Mouse (Mus musculus): ENCODE data around the gene Ercc2.

Gene Ercc2

DNA sequence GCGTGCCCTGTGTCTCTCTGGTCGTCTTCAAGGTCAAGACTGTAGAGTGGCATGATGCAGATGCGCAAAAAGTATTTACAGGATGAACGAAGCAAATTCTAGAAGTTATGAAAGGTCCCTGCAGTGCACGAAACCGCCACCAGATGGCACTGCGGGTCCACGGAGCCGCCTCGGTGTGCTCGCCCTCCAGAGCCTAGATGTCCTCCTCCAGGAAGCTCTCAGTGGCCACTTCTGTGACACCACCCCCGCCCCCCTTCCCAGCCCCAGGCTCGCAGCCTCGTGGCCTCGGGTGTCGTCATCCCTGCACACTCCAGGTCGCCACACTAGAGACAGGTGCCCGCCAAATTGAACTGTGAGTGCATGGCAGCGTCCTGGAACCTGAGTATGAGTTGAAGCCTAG is 23.6 kb downstream of the Ercc2 start:
- peak; percentile 95 for DNase-seq (ENCODE audit: low spot score)

DNA sequence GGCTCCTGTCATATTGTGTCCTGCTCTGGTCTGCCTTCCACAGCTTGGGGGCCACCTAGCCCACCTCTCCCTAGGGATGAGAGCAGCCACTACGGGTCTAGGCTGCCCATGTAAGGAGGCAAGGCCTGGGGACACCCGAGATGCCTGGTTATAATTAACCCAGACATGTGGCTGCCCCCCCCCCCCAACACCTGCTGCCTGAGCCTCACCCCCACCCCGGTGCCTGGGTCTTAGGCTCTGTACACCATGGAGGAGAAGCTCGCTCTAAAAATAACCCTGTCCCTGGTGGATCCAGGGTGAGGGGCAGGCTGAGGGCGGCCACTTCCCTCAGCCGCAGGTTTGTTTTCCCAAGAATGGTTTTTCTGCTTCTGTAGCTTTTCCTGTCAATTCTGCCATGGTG is 27.9 kb downstream of the Ercc2 start:
- DNase-seq (ENCODE audit: low spot score), result no peak

- peak; percentile 69 for DNase-seq (ENCODE audit: low spot score)
These were observed 29.0 kb downstream of the Ercc2 start for GRCm38 (mm10) chr7:19410766-19411344.

- DNase-seq (ENCODE audit: low spot score), result no peak
These were observed 30.0 kb downstream of the Ercc2 start for GRCm38 (mm10) chr7:19411783-19412182.

GRCm38 (mm10) chr7:19413525-19413924 is 31.7 kb downstream of the Ercc2 start:
- no peak for DNase-seq (ENCODE audit: low spot score)

DNA sequence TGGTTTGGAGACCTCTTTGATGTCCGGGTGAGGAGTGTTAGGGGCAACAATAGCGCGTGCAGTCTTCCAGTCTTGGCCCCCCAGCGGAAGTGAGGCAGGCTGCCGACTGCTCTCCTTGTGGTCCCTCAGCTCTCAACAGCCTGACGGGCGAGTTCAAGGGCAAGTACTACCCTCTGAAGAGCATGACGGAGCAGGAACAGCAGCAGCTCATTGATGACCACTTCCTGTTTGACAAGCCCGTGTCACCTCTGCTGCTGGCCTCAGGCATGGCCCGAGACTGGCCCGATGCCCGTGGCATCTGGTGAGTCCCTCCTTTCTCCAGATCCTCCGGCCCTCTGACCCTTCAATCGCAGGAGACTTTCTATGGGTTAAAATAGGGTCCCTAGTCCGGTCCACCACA is 34.8 kb downstream of the Ercc2 start:
- no peak for DNase-seq (ENCODE audit: low spot score)

- no peak for DNase-seq (ENCODE audit: low spot score)
These were observed 38.3 kb downstream of the Ercc2 start for GRCm38 (mm10) chr7:19420121-19420520.

DNA sequence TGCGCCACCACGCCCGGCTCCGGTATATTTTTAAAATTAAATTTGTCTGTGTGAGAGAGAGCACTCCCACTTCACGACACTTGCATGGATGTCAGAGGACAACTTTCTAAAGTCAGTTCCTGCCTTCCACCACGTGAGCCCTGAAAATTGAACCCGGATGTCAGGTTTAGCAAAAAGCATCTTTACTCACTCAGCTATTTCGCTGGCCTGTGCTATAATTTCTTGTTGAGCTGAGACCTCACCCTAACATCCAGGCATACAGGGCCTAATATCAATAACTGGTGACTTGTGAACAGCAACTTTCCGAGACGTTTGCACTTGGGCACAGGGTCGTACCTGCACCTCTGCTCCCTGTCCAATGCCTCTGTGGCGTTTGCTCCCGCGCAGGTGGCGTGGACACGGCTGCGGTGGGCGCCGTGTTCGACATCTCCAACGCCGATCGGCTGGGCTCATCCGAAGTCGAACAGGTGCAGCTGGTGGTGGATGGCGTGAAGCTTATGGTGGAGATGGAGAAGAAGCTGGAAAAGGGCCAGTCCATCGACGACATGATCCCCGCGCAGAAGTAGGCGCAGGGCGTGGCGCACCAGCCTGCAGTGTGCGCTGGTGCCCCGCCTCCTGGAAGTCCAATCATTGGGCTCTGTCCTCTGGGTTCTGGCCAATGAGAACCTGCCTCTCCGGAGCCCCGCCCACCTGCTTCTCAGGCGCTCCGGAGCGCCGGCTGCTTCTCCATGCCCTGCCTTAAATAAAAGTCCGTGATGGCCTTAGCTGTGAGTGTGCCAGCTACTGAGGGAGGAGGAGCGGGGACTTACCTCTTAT is 39.2 kb downstream of the Ercc2 start:
- DNase-seq (ENCODE audit: low spot score), result peak; percentile 95

DNA sequence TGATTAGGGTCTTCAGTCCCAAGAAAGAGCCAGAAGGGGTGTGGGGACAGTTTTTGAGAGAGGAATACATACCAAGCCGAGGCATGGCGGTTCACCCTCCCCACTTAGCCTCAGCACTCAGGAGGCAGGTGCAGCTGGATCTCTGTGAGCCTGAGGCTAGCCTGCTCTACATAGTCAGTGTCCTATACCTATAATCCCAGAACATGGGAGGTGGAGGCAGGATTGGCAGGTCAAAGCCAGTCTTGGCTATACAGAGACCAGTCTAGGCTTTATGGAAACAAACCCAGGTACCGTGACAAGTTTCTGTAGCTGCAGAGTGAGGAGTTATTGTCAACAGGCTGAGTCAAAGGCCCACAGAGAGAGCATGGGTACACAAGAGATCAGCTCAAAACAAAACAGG is 41.3 kb downstream of the Ercc2 start:
- DNase-seq (ENCODE audit: low spot score), result no peak

DNA sequence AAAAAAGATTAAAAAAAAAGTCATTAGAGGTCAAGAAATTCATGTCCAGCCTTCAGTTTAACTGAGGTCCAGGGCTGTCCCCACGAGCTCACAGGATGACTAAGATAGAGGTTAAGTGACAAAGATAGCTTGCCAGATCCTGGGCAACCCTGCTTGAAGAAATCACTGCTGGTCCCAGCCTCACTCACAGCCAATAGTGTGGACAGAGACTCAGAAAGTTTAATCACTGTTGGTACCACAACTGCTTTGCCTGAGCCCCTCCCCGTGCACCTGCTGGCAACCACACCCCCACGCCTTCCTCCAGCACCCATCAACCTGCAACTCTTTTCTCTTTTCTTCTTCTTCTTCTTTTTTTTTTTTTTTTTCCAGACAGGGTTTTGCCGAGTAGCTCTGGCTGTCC is 42.2 kb downstream of the Ercc2 start:
- no peak for DNase-seq (ENCODE audit: low spot score)

GRCm38 (mm10) chr7:19426349-19426748 is 44.5 kb downstream of the Ercc2 start:
- DNase-seq (ENCODE audit: low spot score), result no peak

GRCm38 (mm10) chr7:19426888-19427287 is 45.1 kb downstream of the Ercc2 start:
- DNase-seq (ENCODE audit: low spot score), result no peak

GRCm38 (mm10) chr7:19427999-19428650 is 46.3 kb downstream of the Ercc2 start:
- DNase-seq (ENCODE audit: low spot score), result no peak

DNA sequence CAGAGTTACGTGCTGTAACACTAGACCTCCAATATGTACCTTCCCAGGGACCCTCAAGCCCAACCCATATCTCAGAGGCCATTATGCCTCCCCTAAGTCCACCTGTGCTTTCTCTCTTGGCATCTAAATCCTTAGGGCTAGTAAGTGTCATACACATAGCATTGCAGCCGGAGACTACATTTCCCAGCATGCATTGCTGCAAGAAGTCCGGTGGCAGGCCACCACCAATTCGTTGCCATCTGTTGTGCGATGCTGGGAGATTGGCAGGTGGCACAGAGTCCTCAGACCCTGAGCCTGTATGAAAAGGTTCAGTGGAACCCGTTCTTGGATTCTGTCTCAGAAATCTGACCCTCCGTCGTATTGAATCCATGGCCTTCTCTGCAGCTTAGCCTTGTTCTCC is 47.9 kb downstream of the Ercc2 start:
- DNase-seq (ENCODE audit: low spot score), result no peak

DNA sequence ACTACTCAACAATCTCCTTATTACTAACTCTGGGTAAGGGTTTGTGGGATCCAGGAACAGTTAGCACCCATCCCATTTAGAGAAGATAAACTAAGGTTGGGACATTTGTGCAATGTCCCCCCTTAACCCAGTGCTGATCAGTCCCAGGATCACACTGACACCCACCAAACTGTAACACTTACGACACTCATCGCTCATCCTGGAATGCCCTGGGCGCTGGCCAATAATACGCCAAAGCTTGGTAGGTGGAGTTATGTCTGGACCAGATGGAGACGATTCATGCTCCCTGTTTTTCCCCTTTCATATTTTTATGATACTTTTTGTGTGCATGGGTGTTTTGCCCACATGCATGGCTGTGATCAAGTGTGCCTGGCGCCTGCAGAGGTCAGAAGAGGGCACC is 48.6 kb downstream of the Ercc2 start:
- DNase-seq (ENCODE audit: low spot score), result no peak

GRCm38 (mm10) chr7:19432475-19432874 is 50.7 kb downstream of the Ercc2 start:
- no peak for DNase-seq (ENCODE audit: low spot score)

DNA sequence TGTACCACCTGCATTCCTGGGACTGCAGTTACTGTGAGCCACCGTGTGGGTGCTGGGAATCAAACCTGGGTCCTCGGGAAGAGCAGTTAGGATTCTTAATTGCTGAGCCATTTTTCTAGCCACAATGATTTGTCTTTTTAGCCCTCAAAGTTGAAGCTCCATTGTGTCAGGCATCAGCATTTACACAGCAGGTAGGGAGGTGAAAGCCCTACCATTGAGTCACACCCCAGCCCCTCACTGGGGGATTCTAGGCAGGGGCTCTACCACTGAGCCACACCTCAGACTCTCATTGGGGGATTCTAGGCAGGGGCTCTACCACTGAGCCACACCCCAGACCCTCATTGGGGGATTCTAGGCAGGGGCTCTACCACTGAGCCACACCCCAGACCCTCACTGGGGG is 54.5 kb downstream of the Ercc2 start:
- no peak for DNase-seq (ENCODE audit: low spot score)

DNA sequence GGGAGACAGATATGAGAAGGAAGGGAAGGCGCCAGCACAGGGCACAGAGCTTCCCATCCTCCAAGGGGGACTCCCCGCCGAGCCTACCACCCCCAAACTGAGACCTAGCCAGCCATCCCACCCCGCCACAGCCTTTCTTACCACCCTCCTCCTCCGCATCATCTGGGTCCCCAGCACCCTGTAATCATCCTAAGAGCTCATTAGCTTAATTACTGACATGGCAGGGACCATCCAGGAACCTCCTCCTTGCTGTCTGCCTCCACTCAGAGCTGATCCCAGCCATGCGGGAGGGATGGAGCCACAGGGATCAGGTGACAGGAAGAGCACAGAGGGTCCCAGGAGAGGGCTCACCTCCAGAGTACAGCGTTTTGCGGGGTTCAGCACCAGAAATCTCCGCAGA is 55.2 kb downstream of the Ercc2 start:
- no peak for DNase-seq (ENCODE audit: low spot score)

DNA sequence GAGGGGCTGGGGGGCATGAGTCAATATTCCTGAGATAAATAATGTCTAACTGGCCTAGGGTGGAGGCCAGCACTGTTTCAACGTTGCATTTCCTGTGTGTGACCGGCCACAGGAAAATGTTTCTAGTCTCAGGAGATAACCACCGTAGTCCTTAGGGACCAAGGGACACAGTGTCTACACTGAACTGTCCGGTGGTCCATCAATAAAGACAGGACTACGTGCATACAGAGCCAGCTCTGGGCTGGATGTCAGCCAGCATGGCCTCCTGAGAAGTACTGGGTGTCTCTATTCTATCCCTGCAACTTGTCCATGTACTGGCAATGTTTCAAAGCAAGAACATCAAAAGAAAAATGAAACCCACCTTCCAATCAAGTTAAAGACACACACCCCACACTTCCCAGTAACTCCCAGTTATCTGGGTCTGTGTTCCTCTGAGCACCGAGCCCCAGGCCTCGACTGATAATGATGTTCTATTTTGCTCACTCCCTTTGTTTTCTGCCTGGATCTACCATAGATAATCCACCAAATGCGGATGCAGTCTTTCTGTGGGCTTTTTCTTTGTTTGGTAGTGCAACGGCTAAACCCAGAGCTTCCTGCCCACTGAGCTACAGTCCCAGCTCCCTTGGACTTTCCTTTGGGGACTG is 59.8 kb downstream of the Ercc2 start:
- DNase-seq (ENCODE audit: low spot score), result peak; percentile 76

- peak; percentile 95 for DNase-seq (ENCODE audit: low spot score)
These were observed 61.5 kb downstream of the Ercc2 start for GRCm38 (mm10) chr7:19443344-19443743.

- peak; percentile 76 for DNase-seq (ENCODE audit: low spot score)
These were observed 63.0 kb downstream of the Ercc2 start for GRCm38 (mm10) chr7:19444801-19445200.

Measured in testis, postnatal 10 days (tissue).